Mouse (Mus musculus) megakaryocyte-erythroid progenitor cell, adult 5 weeks (primary cell): ENCODE data around the gene Usp18. TPM values are rescaled to one million over a fixed set of nuclear protein-coding genes. Genes with fewer than 3 reads are reported as not detected.

Experiments
- polyA plus RNA-seq: library from polyadenylated mRNA; stranded (reverse); fragments of >175 nt; gene quantifications from 2 replicates; pipeline ENCODE4 v1.2.3, GENCODE M21; 2012

The Usp18 gene
- polyA plus RNA-seq: 0.12 and 0.47 TPM in 2 replicates

DNA sequence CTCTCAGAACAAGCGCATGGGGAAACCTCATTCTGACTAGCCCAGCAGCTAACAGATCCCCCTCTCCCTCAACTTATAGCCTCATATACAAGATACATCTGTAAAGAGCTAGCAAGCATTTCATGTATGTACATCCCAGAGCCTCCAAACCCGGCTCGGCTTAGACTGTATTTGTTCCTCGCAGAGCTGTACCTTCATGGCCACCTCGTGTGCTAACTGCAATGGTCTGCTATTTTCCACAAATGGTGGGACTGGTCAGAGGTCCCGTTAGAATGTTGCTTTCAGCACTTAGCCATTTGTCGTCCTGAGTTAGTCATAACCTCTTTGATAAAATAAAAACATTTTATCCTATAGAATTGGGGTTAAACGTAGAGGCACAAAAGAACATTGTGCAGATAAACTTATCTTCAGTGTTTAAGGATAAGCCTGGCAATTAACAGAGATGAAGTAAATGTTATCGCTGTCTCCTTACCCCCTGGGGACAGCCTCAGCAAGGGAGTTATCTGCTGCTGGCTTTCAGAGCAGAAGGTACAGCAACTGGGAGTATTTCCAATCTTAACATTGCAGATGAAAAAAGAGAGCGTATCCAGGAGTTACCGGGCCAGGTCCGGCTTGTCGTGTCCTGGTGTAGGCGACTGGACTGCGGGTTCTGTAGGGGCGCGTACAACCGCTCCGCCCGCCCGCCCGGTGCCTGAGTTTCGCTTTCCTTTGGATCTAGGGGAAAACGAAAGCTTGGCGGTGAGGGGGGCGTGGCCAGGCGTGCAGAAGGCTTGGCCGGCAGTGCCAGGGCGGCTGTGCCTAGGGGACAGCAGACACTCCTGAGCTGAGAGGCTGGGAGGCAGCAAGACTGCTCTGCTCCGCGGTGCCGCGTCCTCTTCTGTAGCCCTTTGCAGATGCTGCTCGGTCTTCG, at the start of gene Usp18:
Gene Usp18 (plus strand): TSS at position 780 of the 910 bp plus-strand sequence.

GRCm38 (mm10) chr6:121210149-121210925, 35.4 kb upstream of the Usp18 start, which contains the start of gene Tuba8:
Gene Tuba8 (plus strand): TSS chr6:121210696.

GRCm38 (mm10) chr6:121299954-121300353, 54.2 kb downstream of the Usp18 start, which contains the start of gene Slc6a13:
Gene Slc6a13 (plus strand): TSS chr6:121300227.

Other genes with a start within 250 kb of the Usp18 start
- 16.7 and 24.9 TPM in 2 replicates for gene Mical3, start 114.9 kb upstream of the Usp18 start, polyA plus RNA-seq
- gene Pex26, start 62.2 kb upstream of the Usp18 start, polyA plus RNA-seq: 6.7 and 10.6 TPM in 2 replicates
- 8.6 and 10.5 TPM in 2 replicates for gene Tuba8, start 35.2 kb upstream of the Usp18 start, polyA plus RNA-seq
- 3.6 and 5.7 TPM in 2 replicates for gene Slc6a13, start 54.3 kb downstream of the Usp18 start, polyA plus RNA-seq
- gene Slc6a12, start 97.2 kb downstream of the Usp18 start, polyA plus RNA-seq: 0.89 and 1.8 TPM in 2 replicates
- gene Iqsec3, start 227.8 kb downstream of the Usp18 start, polyA plus RNA-seq: 0.01 TPM in 1 of 2 replicates, not detected in the other